Mouse (Mus musculus) Patski (cell line): ENCODE results near the gene Rab7b. TPM values are rescaled to one million over a fixed set of nuclear protein-coding genes. Genes with fewer than 3 reads are reported as not detected.

Experiments
- ATAC-seq: fragments of 100-300 bp; one replicate; pipeline ENCODE4 v1.8.0; 2021
- CTCF ChIA-PET: fragments of 350-600 bp; sonication (Branson Sonifier 250); formaldehyde crosslinking; loops from one replicate; lab custom pipeline; 2022; ENCODE audit warnings: inconsistent platforms; lab: Charles Lee
- POLR2A ChIA-PET: fragments of 350-600 bp; sonication (Branson Sonifier 250); formaldehyde crosslinking; loops from one replicate; lab custom pipeline; 2022; ENCODE audit warnings: antibody characterized with exemption, inconsistent platforms; lab: Charles Lee
- DNase-seq: peaks from one replicate; pipeline ENCODE4 v3.0.0-alpha.2; 2011; ENCODE audit warnings: low read depth, low spot score
- H3K27me3 ChIP-seq: fragments of 371-371 bp; one replicate; pipeline ENCODE4 v1.5.1; 2021
- CTCF ChIP-seq: fragments of 100-300 bp; IDR thresholded peaks from one replicate; pipeline ENCODE4 v1.5.1; 2021
- in situ Hi-C: fragments of 300-500 bp; cut with MboI; formaldehyde crosslinking; loops from 3 replicates; pipeline ENCODE4 v1.11.1; 2018; ENCODE audit warnings: low pct_unique_long_range_greater_than_20kb, mixed read lengths
- polyA plus RNA-seq: library from polyadenylated mRNA; unstranded; gene quantifications from one replicate; pipeline ENCODE4 v1.2.3, GENCODE M21; 2021

Rab7b gene
- polyA plus RNA-seq, 1 experiment from 2014 or later = 0.82 TPM

DNA sequence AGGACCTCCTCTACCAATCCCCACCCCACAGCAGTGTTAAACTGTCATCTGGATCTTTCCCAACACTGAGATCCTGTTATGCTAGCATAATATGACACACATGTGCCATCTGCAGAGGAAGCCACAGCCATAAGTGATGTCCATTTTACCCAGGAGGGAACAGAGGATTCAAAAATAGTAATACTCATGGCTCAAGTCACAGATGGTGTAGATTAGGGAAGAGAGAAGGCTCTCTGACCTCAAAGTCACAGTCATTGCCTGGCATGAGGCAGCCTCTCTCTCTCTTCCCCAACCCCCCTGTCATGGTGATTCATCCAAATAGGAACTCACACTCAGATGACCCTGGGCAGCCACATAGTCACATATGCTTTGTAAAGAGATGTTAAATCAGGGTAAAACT, 2.9 kb downstream of the Rab7b start:
- ChIA-PET CTCF (interaction anchor here (1.1 to 1.6 kb wide), 3 partner anchors 13 to 128 kb away, joined by 3 read pairs; no protein-coding TSS in a partner anchor), POLR2A (interaction anchor here (1.4 kb wide), 1 partner anchor 14 kb away, joined by 3 read pairs; no protein-coding TSS in a partner anchor)
- no peak for ATAC-seq
- in situ Hi-C loops = no loop called here
- no peak for DNase-seq
- TF ChIP-seq CTCF = no peak
- no peaks in the 10 kb centered on the region for H3K27me3 ChIP-seq

DNA sequence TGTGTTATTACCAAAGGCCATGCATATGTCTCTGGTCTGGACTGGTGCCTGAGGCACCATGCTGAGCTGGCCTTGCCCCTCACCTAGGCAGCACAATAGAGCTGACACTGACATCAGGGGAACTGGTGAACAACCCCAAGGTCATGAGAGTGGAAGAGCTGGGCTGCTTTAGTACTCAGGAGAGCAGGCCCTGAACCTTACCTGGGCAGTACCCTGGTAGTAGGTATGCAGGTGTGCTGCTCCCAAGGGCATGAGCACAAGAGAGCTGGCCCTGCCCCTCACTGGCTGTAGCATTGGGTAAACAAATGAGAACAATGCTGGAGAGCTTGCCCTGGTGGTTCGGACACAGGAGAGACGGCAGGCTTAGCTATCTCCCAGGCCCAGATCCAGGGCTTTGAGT, 6.8 kb downstream of the Rab7b start:
- DNase-seq (no peak), ATAC-seq (no peak)
- no peaks in the 10 kb centered on the region for H3K27me3 ChIP-seq
- in situ Hi-C loops = no loop called here
- CTCF ChIA-PET = interaction anchor here (1.3 kb wide), 1 partner anchor 140 kb away, joined by 3 read pairs; no protein-coding TSS in a partner anchor
- POLR2A ChIA-PET = no interaction called here
- TF ChIP-seq CTCF = no peak

DNA sequence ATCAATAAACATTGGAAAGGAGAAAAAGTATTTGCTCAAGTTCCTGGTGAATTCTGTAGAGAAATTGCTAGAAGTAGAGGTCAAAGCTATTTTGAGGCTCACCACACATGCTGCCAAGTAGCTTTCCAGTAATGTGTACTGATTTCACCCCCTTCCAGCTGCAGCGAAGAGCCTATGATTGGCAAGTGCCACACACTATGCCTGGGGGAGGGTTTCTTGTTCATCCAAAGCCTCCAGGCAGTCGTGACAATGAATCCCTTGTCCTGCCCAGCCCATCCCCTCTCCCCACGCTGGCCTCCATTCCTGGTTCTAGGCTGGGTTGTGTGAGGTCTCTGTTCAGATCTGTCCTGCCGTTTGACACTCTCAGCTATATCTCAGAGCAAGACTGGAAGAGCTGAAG, 7.8 kb downstream of the Rab7b start:
- POLR2A ChIA-PET = no interaction called here
- in situ Hi-C loops = no loop called here
- no peak for ATAC-seq

DNA sequence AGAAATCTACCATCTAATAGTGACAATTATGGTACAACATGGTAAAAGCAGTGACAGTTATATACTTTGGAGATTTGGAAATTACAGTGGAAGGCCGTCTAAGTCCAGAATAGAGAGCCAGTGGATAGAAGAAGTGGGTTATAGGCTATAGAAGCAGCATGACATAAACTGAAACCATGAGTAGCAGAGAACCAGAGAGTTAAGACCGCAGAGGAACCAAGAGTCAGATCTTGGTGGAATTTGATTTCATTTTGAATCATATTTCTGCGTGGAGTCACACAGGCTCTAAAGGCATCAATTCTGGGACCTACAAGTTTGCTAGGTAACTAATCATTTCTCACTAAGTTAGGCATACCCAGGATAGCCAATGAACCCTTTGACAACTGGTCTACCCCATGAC, 10.3 kb downstream of the Rab7b start:
- in situ Hi-C loops = no loop called here
- no peak for TF ChIP-seq CTCF
- H3K27me3 ChIP-seq = no peaks in the 10 kb centered on the region
- ChIA-PET CTCF (no interaction called here), POLR2A (no interaction called here)
- DNase-seq (no peak), ATAC-seq (no peak)

More for the DNA sequence above, 7.8 kb downstream of the Rab7b start:
- DNase-seq = no peak
- CTCF ChIA-PET = no interaction called here
- H3K27me3 ChIP-seq = no peaks in the 10 kb centered on the region
- TF ChIP-seq CTCF = no peak

DNA sequence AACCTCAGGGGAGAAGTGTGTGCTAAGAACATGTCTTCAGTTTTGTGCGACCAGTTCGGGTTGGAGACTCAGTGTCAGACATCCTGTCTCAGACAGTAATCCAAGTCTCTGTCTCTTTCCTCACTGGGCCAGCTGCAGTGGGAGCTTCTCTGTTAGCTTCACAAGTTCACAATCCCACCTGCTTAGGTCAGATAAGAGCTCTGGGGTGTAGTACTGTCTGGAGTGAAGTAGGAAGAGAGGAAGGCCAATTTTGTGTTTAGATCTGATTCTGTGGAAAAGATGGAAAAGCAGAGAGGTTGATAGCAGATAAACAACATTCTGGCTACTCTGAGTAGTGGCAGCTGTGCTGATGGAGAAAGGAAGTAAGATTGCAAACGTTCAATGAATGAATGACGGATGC, 11.1 kb downstream of the Rab7b start:
- POLR2A ChIA-PET = no interaction called here
- in situ Hi-C loops = no loop called here
- no peak for DNase-seq
- CTCF ChIA-PET = no interaction called here
- ATAC-seq = no peak
- no peak for TF ChIP-seq CTCF
- H3K27me3 ChIP-seq = no peaks in the 10 kb centered on the region

DNA sequence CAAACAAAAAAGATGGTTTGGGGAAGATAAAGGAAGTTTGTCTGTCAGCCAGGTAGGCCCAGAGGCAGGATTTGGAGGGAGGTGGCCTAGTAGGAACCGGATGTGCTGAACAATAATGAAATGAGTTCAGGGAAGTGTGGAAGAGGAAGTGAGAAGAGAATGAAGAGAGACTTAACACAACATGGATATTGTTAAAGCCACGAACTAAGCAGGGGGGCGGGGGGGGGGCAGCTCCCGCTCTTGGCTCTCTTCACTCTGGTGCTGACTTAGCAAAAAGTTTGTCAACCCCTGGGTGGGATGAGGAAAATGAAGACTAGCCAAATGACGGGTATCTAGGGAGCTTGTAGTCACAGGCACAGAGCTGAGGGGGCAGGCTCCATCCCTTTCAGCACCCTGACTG, 12.0 kb downstream of the Rab7b start:
- no peak for DNase-seq
- no peak for ATAC-seq
- H3K27me3 ChIP-seq = no peaks in the 10 kb centered on the region
- CTCF ChIA-PET = interaction anchor here (1.0 to 2.4 kb wide), 2 partner anchors 11 to 12 kb away, joined by 4 to 13 read pairs; no protein-coding TSS in a partner anchor
- no peak for TF ChIP-seq CTCF
- POLR2A ChIA-PET = no interaction called here
- in situ Hi-C loops = no loop called here

- DNase-seq (no peak), ATAC-seq (no peak)
- TF ChIP-seq CTCF = peak; percentile 55
- POLR2A ChIA-PET = no interaction called here
- CTCF ChIA-PET = interaction anchor here (0.7 to 2.4 kb wide), 4 partner anchors 11 to 281 kb away, joined by 3 to 13 read pairs (median 4); no protein-coding TSS in a partner anchor
- no peaks in the 10 kb centered on the region for H3K27me3 ChIP-seq
- in situ Hi-C loops = no loop called here
Measured at GRCm38 (mm10) chr1:131701391-131701790, 12.9 kb downstream of the Rab7b start.

DNA sequence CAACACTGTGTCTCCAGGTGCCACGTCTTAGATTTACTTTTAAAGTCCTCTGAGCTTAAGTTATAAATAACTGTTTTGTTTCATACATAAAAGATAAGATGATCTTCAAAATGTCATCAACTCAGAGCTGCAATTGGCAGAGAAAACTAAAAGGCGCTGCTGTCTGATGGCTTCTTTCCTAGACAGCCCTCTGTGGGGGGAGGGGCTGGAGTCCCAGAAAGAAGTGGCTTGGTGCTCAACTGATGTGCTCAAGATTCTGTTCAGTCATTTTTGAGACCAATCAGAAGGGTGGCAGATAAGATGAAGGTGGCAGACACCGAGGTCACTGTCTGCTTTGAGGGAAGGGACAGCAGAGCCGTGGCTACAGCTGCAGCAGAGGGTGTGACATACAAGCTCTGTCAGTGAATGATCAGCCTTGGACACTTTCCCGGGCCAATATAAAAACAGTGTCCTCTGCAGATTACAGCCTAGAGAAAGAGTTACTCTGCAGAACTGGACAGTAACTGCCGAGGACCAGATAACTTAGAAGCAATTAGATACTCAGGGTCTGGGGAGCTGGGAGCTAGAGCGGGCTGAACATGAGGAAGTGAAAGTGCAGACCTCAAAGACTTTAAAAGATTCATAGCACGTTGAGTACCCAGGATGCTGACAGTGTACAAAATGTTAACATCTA, 13.7 kb downstream of the Rab7b start:
- CTCF ChIA-PET = interaction anchor here (0.8 to 2.4 kb wide), 3 partner anchors 10 to 280 kb away, joined by 3 to 13 read pairs (median 3); no protein-coding TSS in a partner anchor
- no peaks in the 10 kb centered on the region for H3K27me3 ChIP-seq
- no peak for TF ChIP-seq CTCF
- in situ Hi-C loops = no loop called here
- ATAC-seq = no peak
- no peak for DNase-seq
- POLR2A ChIA-PET = no interaction called here

- TF ChIP-seq CTCF = no peak
- ATAC-seq = no peak
- POLR2A ChIA-PET = no interaction called here
Measured at GRCm38 (mm10) chr1:131703482-131703881, 15.0 kb downstream of the Rab7b start.

DNA sequence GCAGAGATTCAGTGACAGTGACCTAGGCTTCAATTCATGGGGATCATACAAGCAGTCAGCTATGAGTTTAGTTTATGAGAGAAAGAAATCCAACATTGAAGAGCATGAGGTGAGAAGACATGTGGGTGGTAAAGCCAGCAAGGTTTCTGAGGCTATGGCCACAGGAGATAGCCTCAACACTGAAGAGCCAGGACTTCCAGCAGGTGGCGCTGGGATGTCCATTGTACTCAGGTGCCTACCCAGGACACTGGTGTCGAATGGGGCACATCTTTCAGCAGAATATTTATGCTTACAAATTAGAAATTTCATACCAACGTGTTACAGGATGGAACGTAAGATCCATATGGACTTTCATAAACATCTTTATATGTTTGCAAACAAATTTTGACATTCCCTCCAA, 19.8 kb downstream of the Rab7b start:
- no peaks in the 10 kb centered on the region for H3K27me3 ChIP-seq
- ChIA-PET POLR2A (no interaction called here), CTCF (interaction anchor here (0.8 to 1.9 kb wide), 8 partner anchors 12 to 60 kb away, joined by 3 to 7 read pairs (median 4); no protein-coding TSS in a partner anchor)
- TF ChIP-seq CTCF = peak; percentile 86
- no peak for ATAC-seq
- in situ Hi-C loops = no loop called here
- DNase-seq = no peak

More at GRCm38 (mm10) chr1:131703482-131703881, 15.0 kb downstream of the Rab7b start:
- no peaks in the 10 kb centered on the region for H3K27me3 ChIP-seq
- in situ Hi-C loops = no loop called here
- CTCF ChIA-PET = interaction anchor here (1.0 to 1.2 kb wide), 2 partner anchors 9 to 46 kb away, joined by 3 to 6 read pairs; no protein-coding TSS in a partner anchor
- no peak for DNase-seq

GRCm38 (mm10) chr1:131711518-131711917, 23.0 kb downstream of the Rab7b start:
- no peaks in the 10 kb centered on the region for H3K27me3 ChIP-seq
- in situ Hi-C loops = no loop called here
- TF ChIP-seq CTCF = no peak
- ATAC-seq (no peak), DNase-seq (no peak)
- ChIA-PET CTCF (interaction anchor here (1.4 to 3.4 kb wide), 6 partner anchors 11 to 58 kb away, joined by 3 to 55 read pairs (median 12); no protein-coding TSS in a partner anchor), POLR2A (no interaction called here)
